Mouse (Mus musculus) c-Kit-negative CD71-positive TER-119-positive erythroid progenitor cells, embryonic 14.5 days (primary cell): ENCODE results near the gene Top1.

ENCODE experiments used
- DNase-seq: peaks from one replicate; pipeline ENCODE4 v3.0.0-alpha.2; 2013; ENCODE audit warnings: low read depth, low spot score

Top1 gene

DNA sequence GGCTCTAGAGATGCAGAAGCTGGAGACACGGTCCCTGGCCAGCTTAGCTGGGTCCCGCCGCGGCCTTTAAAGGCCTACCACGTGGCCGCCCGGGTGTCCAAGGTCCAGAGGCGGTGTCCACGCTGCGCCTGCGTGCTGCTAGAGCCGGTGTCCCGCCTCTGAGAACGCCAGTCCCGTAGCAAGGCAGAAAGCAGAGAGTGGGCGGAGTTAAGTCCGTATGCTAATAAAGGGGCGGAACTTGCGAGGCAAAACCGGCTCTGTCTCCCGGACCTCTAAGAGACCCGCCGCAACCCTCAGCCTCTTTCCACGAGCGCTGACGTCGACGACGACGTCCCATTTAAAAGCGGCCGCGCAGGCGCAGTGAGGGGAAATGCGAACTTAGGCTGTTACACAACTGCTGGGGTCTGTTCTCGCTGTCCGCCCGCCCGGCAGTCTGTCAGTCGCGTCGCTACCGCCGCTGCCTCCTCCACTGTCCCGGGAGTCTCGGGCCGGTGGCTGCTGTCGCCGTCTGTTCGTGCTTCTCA is at the start of gene Top1:
Gene Top1, plus strand, starts transcription at position 275 of the 524 bp plus-strand sequence.
- peak; percentile 99 for DNase-seq

GRCm38 (mm10) chr2:160597582-160598281 is 48.0 kb upstream of the Top1 start:
- no peak for DNase-seq

- DNase-seq, result no peak
Measured at GRCm38 (mm10) chr2:160601805-160602204, 43.9 kb upstream of the Top1 start.

DNA sequence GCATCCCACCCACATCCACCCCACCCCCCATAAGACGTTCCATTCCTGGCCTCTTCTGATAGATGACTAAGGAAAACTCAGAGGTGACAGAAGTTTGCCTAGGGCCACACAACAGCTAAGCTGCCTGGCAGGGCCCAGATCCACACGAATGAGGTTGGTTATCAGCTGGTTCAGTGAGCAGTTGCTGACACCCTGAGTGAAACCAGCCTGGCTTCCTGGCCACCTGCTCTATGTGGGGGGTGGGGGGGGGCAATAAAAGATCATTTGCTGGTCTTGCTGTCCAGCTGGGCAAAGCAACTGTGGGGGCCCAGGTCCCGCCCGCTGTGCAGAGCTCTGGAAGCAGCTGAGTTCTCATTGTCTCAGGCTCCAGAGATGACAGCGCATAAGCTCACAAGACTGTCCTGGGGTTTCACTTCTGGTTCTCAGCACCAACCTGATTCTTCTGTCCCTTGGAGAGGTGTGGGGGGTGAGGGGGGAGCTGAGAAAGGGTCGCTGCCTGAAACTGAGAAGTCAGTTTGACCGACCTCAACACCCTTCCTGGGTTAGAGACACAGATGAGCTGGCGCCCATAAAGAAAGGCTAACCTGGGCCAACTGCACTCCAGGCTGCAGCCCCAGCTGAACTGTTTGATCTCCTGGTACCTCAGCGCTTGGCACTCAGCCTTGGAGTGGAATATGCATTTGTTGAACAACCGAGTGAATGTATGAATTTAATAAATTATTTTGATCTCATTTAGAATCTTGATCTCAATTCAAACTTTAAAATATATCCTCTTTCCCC is 42.3 kb upstream of the Top1 start:
- peak; percentile 88 for DNase-seq

DNA sequence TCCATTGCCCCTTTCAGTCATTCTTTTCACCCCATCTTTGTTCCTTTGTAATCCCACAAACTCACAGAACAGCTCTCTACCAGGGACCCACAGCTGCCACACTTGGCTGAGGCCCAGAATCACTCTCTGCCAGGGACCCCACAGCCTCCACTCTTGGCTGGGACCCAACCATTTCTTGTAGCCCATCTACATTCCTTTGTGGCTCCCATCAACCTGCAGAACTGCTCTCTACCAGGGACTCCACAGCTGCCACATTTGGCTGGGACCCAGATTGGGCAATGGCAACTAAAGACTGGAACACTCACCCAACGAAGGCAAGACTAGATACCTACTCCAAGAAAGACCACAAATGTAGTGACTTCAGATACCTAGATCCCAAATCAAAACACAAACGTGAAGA is 35.7 kb upstream of the Top1 start:
- DNase-seq, result no peak

- DNase-seq, result no peak
Measured at GRCm38 (mm10) chr2:160613186-160613919, 32.3 kb upstream of the Top1 start.

DNA sequence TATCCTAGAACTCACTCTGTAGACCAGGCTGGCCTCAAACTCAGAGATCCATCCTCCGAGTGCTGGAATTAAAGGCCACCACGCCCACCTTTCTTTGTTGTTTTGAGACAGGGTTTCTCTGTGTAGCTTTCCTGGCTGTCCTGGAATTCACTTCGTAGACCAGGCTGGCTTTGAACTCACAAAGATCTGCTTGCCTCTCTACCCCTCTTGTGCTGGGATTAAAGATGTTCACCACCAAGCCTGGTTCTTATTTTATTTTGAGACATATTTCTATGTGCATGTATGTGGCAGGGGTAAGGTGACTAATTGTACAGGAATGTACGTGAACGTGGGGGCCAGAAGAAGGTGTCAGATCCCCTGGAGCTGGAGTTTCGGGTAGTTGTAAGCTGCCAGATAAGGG is 27.9 kb upstream of the Top1 start:
- DNase-seq, result no peak

DNA sequence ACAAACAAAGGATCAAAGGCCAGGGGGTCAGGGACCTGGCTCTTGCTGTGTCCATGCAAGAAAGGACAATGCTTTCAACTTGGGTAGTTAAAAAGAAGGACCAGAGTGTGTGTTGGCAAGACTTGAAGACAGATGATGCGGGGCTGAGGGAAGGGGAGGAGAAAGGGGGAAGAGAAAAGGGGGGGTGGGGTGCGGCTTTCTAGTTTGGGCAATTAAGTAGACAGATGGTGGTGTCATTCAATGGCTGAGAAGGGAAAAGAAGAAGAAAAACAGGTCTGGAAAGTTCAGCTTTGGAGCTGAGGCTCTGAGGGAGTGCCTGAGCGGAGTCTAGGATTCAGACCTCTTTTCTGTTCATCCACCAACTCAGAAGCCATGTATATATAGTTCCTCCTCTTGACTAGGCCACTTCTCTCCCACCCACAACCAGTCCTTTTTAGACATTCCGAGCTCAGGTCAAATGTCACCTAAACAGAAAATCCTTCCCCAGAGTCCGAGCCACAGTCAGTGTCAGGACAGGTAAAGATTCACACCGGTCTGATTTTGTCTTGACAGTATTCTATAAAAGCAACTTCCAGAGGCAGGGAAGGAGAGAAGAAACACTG is 27.0 kb upstream of the Top1 start:
- no peak for DNase-seq

- peak; percentile 66 for DNase-seq
Measured at GRCm38 (mm10) chr2:160619300-160619699, 26.4 kb upstream of the Top1 start.

- peak; percentile 32 for DNase-seq
Measured at GRCm38 (mm10) chr2:160619831-160620230, 25.9 kb upstream of the Top1 start.

DNA sequence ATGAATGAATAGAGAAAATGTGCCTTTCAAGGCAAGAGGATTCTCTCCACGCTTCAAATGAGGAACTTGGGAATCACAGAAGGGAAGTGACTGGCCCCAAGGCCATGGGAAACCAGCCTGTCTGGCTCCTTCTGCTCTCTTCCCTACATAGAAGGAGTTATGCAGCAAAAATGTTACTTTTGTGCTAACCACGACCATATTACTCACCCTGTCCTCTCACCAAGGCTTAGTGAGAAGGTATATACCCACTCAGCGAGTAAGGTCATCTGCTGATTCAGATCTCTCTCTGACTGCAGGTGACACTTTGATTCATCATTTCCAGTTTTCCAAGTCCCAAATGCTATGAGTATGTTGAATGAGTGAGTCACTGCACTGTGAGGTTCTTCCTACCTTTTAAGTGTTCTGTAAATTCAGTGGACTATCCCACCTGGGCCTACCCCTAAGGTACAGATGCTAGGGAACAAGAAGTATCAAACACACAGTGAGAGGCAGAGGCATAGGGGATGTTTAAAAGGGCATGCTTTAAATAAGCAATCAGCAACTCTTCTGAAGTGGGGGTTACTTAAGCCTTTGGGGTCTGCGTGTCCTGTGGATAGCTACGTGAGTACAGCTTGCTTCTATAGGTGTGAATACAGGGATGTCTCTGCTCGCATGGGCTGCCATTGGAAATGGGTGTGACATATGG is 25.3 kb upstream of the Top1 start:
- DNase-seq, result no peak

DNA sequence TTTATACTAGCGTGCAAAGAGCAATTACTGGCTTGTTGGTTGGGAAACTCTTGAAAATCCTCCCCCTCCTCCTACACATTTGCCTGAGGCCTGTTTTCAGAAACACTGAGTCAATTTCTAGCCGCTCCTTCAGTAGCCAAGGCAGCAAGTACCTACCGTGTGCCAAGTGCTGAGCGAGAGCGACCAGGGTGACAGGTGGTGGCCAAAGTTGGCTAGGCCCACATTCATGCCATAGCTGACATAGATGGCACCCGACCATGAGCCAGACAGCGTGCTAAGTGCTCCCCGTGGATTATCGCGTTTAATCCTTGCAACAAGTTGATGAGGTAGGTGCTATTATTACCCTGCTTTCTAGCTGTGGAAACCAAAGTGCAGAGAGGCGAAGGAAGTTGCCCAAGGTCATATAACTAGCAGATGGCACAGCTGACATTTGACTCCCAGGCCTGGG is 24.7 kb upstream of the Top1 start:
- DNase-seq, result no peak

- DNase-seq, result no peak
Measured at GRCm38 (mm10) chr2:160621661-160622211, 24.0 kb upstream of the Top1 start.

- DNase-seq, result no peak
Measured at GRCm38 (mm10) chr2:160622646-160623045, 23.0 kb upstream of the Top1 start.

DNA sequence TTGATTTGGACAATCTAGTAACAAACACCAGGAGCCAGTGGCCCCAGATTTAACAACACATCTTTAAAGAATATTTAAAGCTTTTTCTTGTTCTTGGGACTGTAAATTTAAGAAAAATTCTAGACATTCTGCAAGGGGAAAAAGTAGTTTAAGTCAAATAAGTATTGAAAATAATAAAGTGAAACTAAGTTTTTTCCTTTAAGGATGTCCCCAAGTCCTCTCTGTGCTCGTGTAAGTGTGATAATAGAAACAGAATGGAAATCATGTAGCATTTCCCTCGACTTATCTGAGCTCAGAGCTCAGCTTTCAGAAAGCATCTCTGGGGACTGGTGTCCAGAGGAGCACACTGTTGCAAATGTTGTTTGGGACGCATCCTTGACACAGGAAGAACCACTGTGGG is 21.9 kb upstream of the Top1 start:
- no peak for DNase-seq

- no peak for DNase-seq
Measured at GRCm38 (mm10) chr2:160627207-160628025, 18.3 kb upstream of the Top1 start.

DNA sequence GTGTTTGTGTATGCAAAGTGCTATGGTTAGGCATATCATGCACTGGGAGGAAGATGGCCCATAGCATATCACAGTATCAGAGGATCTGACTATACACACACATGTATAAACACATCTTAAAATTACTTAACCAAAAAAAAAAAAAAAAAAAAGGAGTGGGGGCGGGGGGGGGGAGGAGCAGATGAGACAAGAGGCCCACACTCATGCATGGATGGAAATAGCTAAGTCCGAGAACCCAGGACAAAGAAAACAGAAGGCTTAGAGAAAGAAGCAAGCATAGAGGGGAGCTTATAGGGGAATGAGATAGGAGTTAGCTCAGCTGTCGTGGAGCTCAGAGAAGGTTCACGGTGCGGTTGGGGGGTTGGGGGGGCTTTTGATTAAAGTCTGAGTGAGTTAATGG is 17.6 kb upstream of the Top1 start:
- no peak for DNase-seq

GRCm38 (mm10) chr2:160628666-160629527 is 16.8 kb upstream of the Top1 start:
- no peak for DNase-seq

GRCm38 (mm10) chr2:160629528-160629830 is 16.2 kb upstream of the Top1 start:
- no peak for DNase-seq
